Mouse (Mus musculus) lung, postnatal 10 days (tissue): ENCODE data around the gene Rsrc1.

Experiments used
- DNase-seq: peaks from one replicate; pipeline ENCODE4 v3.0.0; 2021

The Rsrc1 gene

DNA sequence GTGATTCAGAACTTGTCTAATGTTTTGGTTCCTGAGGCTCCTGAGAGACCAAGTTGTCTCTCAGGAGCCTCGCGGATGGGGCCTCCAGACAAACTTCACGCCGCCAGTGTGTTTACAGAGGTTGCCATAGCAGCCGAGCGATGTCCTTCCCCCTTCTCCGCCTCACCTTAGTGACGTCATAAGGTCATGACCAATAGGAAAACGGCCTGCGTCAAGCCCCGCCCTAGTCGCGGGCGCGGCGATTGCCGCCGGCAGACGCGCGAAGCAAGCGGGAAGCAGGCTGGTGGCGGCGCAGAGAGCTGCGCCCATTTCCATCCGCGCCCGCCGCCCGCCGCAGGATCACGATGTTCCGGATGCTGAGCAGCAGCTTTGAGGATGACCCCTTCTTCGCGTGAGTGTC is 392.7 kb downstream of the Rsrc1 start, which contains the start of gene Mlf1:
TSS of gene Mlf1 (plus strand) at position 226 of the 400 bp plus-strand sequence.
- peak; percentile 88 for DNase-seq

DNA sequence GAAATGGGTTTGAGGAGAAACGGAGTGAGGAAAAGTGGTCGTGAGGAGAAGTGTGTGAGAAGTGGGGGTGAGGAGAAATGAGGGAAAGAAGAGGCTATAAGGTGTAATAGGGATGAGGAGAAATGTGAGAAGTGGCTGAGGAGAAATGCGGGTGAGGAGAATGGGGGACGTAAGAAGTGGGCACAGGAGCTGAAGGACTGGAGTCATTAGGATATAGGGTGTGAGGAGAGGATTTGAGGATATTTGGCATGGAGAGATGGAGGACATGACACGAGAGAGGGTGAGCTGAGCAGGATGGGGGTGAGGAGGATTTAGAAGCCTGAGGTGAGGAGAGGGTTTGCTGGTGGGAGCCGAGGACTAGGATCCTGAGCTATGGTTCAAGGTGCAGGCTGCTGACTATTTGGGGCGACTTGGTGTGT is 393.2 kb downstream of the Rsrc1 start:
- DNase-seq: no peak

DNA sequence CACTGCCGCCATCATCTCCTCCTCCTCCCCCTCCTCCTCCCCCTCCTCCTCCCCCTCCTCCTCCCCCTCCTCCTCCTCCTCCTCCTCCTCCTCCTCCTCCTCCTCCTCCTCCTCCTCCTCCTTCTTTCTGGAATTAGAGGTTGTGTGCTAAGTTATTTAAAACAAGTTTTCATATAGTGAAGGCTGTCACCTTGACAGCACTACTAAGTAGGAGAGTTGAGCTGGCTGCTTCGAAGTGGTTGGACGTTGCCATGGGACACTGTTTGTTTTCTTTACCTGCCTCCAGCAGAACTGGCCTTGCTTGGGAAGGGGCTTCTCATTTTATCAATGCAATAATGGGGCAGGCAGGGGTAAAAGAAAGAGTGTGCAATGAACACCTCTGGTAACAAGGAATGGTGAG is 393.9 kb downstream of the Rsrc1 start, which contains the start of gene Gm17402:
TSS of gene Gm17402 (minus strand) at position 101 of the 400 bp plus-strand sequence.
- no peak for DNase-seq

DNA sequence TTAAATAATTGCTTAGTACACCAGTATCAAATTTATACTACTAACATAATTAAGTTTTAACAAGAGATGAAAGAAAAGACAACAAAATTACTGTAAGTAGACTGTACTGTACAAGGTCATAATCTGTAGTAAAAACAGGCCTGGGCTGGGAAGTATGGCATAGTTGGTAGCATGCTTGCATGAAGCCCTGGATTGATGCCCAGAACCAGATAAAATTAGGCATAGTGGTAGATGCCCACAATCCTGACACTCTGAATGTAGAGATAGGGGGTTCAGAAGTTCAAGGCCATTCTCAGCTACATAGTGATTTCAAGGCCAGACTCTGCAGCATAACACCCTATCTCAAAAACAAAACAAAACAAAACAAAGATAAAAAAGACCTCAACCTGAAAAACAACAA is 397.0 kb downstream of the Rsrc1 start:
- no peak for DNase-seq
